Mouse (Mus musculus) hindbrain, embryonic 13.5 days (tissue): ENCODE results near the gene Gm49776. TPM values are rescaled to one million over a fixed set of nuclear protein-coding genes. Genes with fewer than 3 reads are reported as not detected.

Experiments
- ATAC-seq: fragments of 200-750 bp; cut with Nextera tagmentation; 2 replicates; pipeline ENCODE4 v1.8.0; 2017; ENCODE audit warnings: moderate TSS enrichment; ENCODE audit not compliant: low FRiP score
- H3K27ac ChIP-seq: fragments of 300-500 bp; sonication (generic); 2 replicates; pipeline ENCODE4 v1.5.1; 2015; ENCODE audit warnings: inconsistent platforms, mild to moderate bottlenecking, moderate library complexity
- H3K27me3 ChIP-seq: fragments of 300-500 bp; sonication (generic); 2 replicates; pipeline ENCODE4 v1.6.1; 2015; ENCODE audit warnings: mild to moderate bottlenecking, inconsistent platforms
- H3K36me3 ChIP-seq: fragments of 300-500 bp; sonication (generic); 2 replicates; pipeline ENCODE4 v1.6.1; 2015; ENCODE audit warnings: mild to moderate bottlenecking, inconsistent platforms
- H3K4me1 ChIP-seq: fragments of 300-500 bp; sonication (generic); replicated peaks from 2 replicates; pipeline ENCODE4 v1.6.1; 2015; ENCODE audit warnings: inconsistent platforms
- H3K4me2 ChIP-seq: fragments of 300-500 bp; sonication (generic); 2 replicates; pipeline ENCODE4 v1.6.1; 2015; ENCODE audit warnings: inconsistent platforms, mild to moderate bottlenecking, moderate library complexity
- H3K4me3 ChIP-seq: fragments of 300-500 bp; sonication (generic); 2 replicates; pipeline ENCODE4 v1.5.1; 2015; ENCODE audit warnings: mild to moderate bottlenecking, inconsistent platforms
- H3K9ac ChIP-seq: fragments of 300-500 bp; sonication (generic); 2 replicates; pipeline ENCODE4 v1.6.1; 2015; ENCODE audit warnings: mild to moderate bottlenecking, inconsistent platforms
- H3K9me3 ChIP-seq: fragments of 300-500 bp; sonication (generic); 2 replicates; pipeline ENCODE4 v1.6.1; 2016; ENCODE audit warnings: inconsistent platforms
- WGBS: fragments of 180-500 bp; shearing (Covaris S2); methylation state at CpG from one replicate; pipeline ENCODE4 v1.1.7; 2015; 5-methylcytosine and 5-hydroxymethylcytosine counted together
- polyA plus RNA-seq: library from polyadenylated mRNA; unstranded; fragments of >200 nt; fragmentation: Nextera tagmentation; extraction: Ambion mirVana; gene quantifications from 2 replicates; pipeline ENCODE4 v1.2.1, GENCODE M21; 2015

Gm49776 gene
- polyA plus RNA-seq, 1 experiment from 2014 or later = 3.3 TPM

DNA sequence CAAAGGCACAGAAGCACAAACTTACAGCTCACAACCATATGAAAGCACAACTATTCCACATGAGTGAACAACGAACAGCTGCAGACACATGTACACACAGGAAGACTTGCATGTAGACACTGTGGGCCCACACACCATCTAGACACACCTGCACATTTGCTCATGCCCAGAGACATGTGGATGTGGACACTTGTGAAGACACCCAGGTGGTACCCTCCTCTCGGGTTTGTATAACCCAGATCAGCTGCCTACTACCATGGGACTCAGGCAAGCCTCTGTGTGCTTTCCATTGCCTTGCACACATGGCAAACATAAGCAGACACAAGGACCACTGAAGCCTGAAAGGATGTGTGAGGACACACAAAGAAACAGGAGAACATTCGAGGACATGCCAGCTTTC is 27.1 kb downstream of the Gm49776 start:
- ATAC-seq = no peak
- peaks cover 58% of the 10 kb centered on the region for H3K4me1 ChIP-seq

GRCm38 (mm10) chr16:18230617-18231016 is 27.5 kb downstream of the Gm49776 start:
- H3K4me3 ChIP-seq = no peak overlapping the region
- H3K4me2 ChIP-seq = no peak overlapping the region
- no peaks in the 10 kb centered on the region for H3K27me3 ChIP-seq
- 93% methylated on average over 6 of the region's 6 CpGs for WGBS
- peaks cover 53% of the 10 kb centered on the region for H3K4me1 ChIP-seq
- no peak for ATAC-seq
- H3K9me3 ChIP-seq = no peaks in the 10 kb centered on the region
- no peak overlapping the region for H3K27ac ChIP-seq
- peaks cover 32% of the 10 kb centered on the region for H3K36me3 ChIP-seq
- no peak overlapping the region for H3K9ac ChIP-seq

More for the DNA sequence above, 27.1 kb downstream of the Gm49776 start:
- 84% methylated on average over 3 of the region's 3 CpGs for WGBS
- Histone ChIP-seq H3K9ac (0 out of 2 replicates have a peak overlapping the region, but pooled peaks have one; percentile 2), H3K4me2 (no peak overlapping the region), H3K9me3 (no peaks in the 10 kb centered on the region), H3K27me3 (no peaks in the 10 kb centered on the region), H3K27ac (no peak overlapping the region), H3K4me3 (no peak overlapping the region), H3K36me3 (peaks cover 27% of the 10 kb centered on the region)

- H3K27ac ChIP-seq = peak overlapping the region; percentile 30; the same call in 1 of the 2 replicates
- H3K36me3 ChIP-seq = peaks cover 42% of the 10 kb centered on the region
- H3K9ac ChIP-seq = peak overlapping the region; percentile 39; the same call in 1 of the 2 replicates
- WGBS = 52% methylated on average over 11 of the region's 11 CpGs
- no peaks in the 10 kb centered on the region for H3K27me3 ChIP-seq
- ATAC-seq = no peak
- H3K4me1 ChIP-seq = peaks cover 52% of the 10 kb centered on the region
- H3K4me3 ChIP-seq = no peak overlapping the region
- no peak overlapping the region; the same call in 1 of the 2 replicates for H3K4me2 ChIP-seq
- no peaks in the 10 kb centered on the region for H3K9me3 ChIP-seq
Measured at GRCm38 (mm10) chr16:18229622-18230021, 28.5 kb downstream of the Gm49776 start.

DNA sequence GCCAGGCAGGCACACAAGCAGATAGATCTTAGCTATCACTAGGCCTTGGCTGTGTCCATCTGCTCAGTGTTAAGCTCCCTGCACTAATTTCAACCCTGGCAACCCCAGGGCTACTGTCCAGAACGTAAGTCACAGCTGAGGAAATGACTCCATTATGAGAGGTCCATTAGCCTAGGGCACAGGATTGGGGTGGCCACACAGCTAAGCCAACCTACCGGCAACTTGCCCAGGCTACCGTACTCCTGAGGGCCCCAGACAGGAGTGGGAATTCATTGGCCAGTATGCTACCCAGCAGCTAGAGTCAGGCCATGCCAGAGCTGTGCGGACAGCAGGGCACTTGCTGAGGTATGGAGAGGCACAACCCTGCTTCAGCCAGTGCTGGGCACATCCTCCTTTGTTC is 29.3 kb downstream of the Gm49776 start:
- Histone ChIP-seq H3K27ac (0 out of 2 replicates have a peak overlapping the region, but pooled peaks have one; percentile 30), H3K4me1 (peaks cover 46% of the 10 kb centered on the region), H3K4me3 (no peak overlapping the region), H3K9ac (peak overlapping the region; percentile 39; the same call in 1 of the 2 replicates), H3K36me3 (peaks cover 49% of the 10 kb centered on the region), H3K27me3 (no peaks in the 10 kb centered on the region), H3K4me2 (no peak overlapping the region), H3K9me3 (no peaks in the 10 kb centered on the region)
- WGBS = 95% methylated on average over 4 of the region's 4 CpGs
- no peak for ATAC-seq

- 95% methylated on average over 20 of the region's 20 CpGs for WGBS
- ATAC-seq = no peak
- peaks cover 58% of the 10 kb centered on the region for H3K36me3 ChIP-seq
Measured at GRCm38 (mm10) chr16:18227897-18228422, 30.2 kb downstream of the Gm49776 start.

GRCm38 (mm10) chr16:18227187-18227586 is 30.9 kb downstream of the Gm49776 start:
- Histone ChIP-seq H3K9ac (peak overlapping the region; percentile 15; the same call in 1 of the 2 replicates), H3K36me3 (peaks cover 66% of the 10 kb centered on the region), H3K4me2 (no peak overlapping the region), H3K27ac (no peak overlapping the region), H3K9me3 (no peaks in the 10 kb centered on the region), H3K4me3 (no peak overlapping the region), H3K4me1 (peaks cover 36% of the 10 kb centered on the region), H3K27me3 (no peaks in the 10 kb centered on the region)
- ATAC-seq = no peak
- 96% methylated on average over 13 of the region's 13 CpGs for WGBS

More at GRCm38 (mm10) chr16:18227897-18228422, 30.2 kb downstream of the Gm49776 start:
- no peaks in the 10 kb centered on the region for H3K27me3 ChIP-seq
- H3K9me3 ChIP-seq = no peaks in the 10 kb centered on the region
- no peak overlapping the region for H3K9ac ChIP-seq
- no peak overlapping the region for H3K4me2 ChIP-seq
- no peak overlapping the region for H3K4me3 ChIP-seq
- no peak overlapping the region for H3K27ac ChIP-seq
- H3K4me1 ChIP-seq = peaks cover 37% of the 10 kb centered on the region

DNA sequence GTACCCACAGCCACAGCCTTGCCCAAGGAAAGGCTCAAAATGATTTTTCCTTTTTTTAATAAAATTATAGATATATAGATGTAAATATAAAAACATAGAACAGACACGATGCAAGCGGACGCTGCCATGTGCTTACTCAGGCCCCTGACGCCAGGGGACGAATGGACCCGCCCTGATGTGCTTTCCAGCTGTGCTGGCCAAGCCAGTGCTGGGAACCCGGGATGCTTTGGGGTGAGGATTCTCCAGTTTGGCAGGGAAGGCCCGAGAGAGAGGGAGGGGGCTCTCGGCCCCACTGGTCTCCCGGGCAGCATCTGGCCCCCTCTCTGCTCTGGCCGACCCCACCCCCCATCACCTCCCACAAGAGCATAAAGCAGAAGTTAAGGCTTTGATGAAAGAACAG is 35.9 kb downstream of the Gm49776 start:
- H3K4me1 ChIP-seq = peaks cover 12% of the 10 kb centered on the region
- H3K36me3 ChIP-seq = peaks cover 65% of the 10 kb centered on the region
- ATAC-seq = no peak
- H3K27ac ChIP-seq = no peak overlapping the region
- no peaks in the 10 kb centered on the region for H3K9me3 ChIP-seq
- H3K4me2 ChIP-seq = no peak overlapping the region
- no peaks in the 10 kb centered on the region for H3K27me3 ChIP-seq
- no peak overlapping the region for H3K4me3 ChIP-seq
- WGBS = 82% methylated on average over 11 of the region's 11 CpGs
- H3K9ac ChIP-seq = no peak overlapping the region

DNA sequence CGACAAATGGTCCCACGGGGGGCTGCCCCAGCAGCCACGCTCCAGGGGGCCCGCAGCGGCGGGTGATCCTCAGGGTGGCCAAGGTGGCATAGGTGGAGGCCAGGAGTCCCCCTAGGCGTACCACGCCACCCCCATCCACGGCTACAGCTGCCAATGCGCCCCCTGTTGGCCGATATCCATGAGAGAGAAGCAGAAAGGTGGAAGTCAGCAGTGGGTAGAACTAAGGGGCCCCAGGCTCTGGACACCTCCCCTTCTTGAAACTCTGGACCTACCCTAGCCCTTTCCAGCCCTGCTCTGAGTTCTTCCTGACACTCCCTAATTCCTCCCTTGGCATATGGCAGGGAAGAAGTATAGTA is 36.6 kb downstream of the Gm49776 start:
- H3K9ac ChIP-seq = no peak overlapping the region
- 73% methylated on average over 11 of the region's 11 CpGs for WGBS
- H3K4me2 ChIP-seq = no peak overlapping the region
- H3K27me3 ChIP-seq = no peaks in the 10 kb centered on the region
- H3K4me3 ChIP-seq = no peak overlapping the region
- no peak overlapping the region for H3K27ac ChIP-seq
- H3K4me1 ChIP-seq = peaks cover 12% of the 10 kb centered on the region
- ATAC-seq = no peak
- peaks cover 58% of the 10 kb centered on the region for H3K36me3 ChIP-seq
- no peaks in the 10 kb centered on the region for H3K9me3 ChIP-seq

DNA sequence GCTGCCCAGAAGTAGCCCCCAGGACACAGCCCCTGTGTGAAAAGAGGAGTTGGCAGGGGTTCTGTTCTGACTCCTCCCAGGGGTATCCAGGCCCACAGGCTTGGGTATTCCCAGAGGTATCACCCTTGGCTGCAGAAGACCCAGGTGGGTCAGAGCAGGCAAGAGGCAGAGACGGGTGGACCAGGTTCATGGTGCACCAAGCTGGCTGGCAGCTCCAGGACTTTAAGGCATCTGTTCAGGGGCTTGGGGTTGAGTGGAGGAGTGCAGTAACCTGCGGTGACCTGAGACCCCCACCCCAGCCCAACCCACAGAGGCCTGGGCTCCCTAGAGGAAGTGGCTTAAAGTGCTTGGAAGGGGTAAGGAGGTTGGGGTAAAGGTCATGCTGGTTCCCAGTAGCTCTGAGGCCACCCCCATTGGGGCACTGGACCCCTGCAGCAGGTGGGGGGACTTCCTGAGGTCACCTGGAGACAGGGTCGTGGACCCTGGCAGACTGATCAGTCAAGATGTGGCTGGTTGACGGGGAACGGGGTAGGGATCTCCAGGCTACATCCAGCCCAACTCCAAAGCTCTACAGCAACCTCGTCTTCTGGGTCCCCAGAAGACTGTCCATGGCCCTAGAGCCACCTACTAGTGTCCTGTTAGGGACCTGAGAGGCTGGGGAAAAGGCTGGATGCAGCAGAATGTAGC is 37.1 kb downstream of the Gm49776 start:
- Histone ChIP-seq H3K36me3 (peaks cover 53% of the 10 kb centered on the region), H3K27ac (no peak overlapping the region; the same call in 1 of the 2 replicates), H3K27me3 (no peaks in the 10 kb centered on the region), H3K9me3 (no peaks in the 10 kb centered on the region), H3K4me2 (no peak overlapping the region), H3K4me1 (peaks cover 16% of the 10 kb centered on the region), H3K4me3 (no peak overlapping the region), H3K9ac (no peak overlapping the region)
- no peak for ATAC-seq
- 91% methylated on average over 6 of the region's 6 CpGs for WGBS

DNA sequence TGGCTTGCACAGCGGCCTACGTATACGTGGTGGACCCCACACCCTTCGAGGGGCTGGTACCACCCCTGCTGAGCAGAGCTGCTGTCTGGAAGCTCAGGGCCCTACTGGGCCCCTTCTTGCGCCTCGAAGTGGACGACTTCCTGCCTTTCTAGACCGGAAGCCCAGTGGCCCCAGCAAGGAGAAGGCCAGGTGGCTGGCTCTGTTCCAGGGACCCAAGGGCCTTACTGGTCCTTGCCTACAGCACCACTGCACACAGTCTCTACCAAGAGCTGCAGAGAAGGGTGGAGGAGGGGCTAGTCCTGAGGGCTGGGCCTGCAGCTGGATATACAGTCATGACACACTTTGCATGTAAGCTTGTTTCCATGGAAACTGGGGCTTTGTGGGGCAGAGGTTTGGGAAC is 38.1 kb downstream of the Gm49776 start:
- WGBS = 64% methylated on average over 8 of the region's 8 CpGs
- H3K4me1 ChIP-seq = peaks cover 25% of the 10 kb centered on the region
- no peak for ATAC-seq
- peaks cover 43% of the 10 kb centered on the region for H3K36me3 ChIP-seq
- 0 out of 2 replicates have a peak overlapping the region, but pooled peaks have one; percentile 24 for H3K9ac ChIP-seq
- no peaks in the 10 kb centered on the region for H3K27me3 ChIP-seq
- H3K9me3 ChIP-seq = no peaks in the 10 kb centered on the region
- no peak overlapping the region for H3K4me2 ChIP-seq
- no peak overlapping the region for H3K4me3 ChIP-seq
- H3K27ac ChIP-seq = 0 out of 2 replicates have a peak overlapping the region, but pooled peaks have one; percentile 23

DNA sequence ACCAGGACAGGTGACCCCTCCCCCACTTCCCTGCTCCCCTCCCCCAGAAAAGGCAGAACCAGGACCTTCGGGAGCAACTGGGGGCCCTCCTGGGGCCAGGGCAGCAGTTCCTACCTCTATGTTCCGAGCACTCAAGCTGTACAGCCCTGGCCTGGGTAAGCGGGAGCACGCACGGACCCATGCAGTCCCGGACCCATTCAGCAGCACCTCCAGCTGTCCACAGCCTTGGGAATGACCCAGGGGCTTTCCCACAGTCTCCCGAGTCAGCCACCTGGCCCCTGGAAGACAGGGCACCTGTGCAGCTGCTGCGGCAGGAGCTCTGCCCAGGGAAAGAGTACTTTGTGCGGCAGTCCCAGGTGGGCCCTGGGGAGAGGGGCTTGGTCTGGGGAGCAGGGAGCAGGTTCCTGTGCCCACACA is 39.5 kb downstream of the Gm49776 start:
- no peak for ATAC-seq
- H3K4me3 ChIP-seq = no peak overlapping the region
- no peak overlapping the region for H3K4me2 ChIP-seq
- H3K27me3 ChIP-seq = no peaks in the 10 kb centered on the region
- H3K9me3 ChIP-seq = no peaks in the 10 kb centered on the region
- peaks cover 29% of the 10 kb centered on the region for H3K36me3 ChIP-seq
- peaks cover 39% of the 10 kb centered on the region for H3K4me1 ChIP-seq
- 80% methylated on average over 9 of the region's 9 CpGs for WGBS
- H3K9ac ChIP-seq = 0 out of 2 replicates have a peak overlapping the region, but pooled peaks have one; percentile 14
- H3K27ac ChIP-seq = no peak overlapping the region

DNA sequence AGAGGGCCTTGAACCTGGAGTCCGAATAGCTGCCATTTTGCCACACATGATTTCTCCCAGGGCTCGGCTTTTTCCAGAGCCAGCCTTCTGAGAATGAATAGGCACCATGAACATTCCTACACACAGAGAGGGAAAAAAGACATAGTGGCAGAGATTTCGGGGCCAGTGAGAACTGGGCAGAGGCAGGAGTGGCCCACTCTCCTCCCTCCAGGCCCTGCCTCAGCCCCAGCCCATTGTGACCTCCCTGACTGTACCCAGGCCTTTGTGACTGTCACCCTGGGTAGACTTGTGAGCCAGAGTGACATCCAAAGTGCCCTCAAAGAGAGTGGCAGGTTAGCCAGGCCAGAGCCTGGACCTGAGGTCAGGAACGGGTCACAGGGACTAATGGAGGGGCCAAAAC is 40.5 kb downstream of the Gm49776 start, which contains the start of gene Ccdc188:
Gene Ccdc188, plus strand, starts transcription at position 301 of the 400 bp plus-strand sequence.
- Histone ChIP-seq H3K9me3 (no peaks in the 10 kb centered on the region), H3K4me3 (no peak within 1 kb of the TSS), H3K36me3 (peaks cover 19% of the 10 kb centered on the region), H3K4me2 (no peak within 1 kb of the TSS), H3K4me1 (peaks cover 49% of the 10 kb centered on the region), H3K9ac (0 out of 2 replicates have a peak within 1 kb of the TSS, but pooled peaks have one; percentile 14), H3K27ac (no peak within 1 kb of the TSS), H3K27me3 (no peaks in the 10 kb centered on the region)
- 86% methylated on average over 4 of the region's 4 CpGs for WGBS
- no peak for ATAC-seq
